Mouse (Mus musculus): ENCODE data around the gene Gstp3.
"Not testable (repeated sequence)": the region's sequence is repeated elsewhere in the genome, so short reads cannot be mapped to it uniquely, and the experiment has no call there.

Gene Gstp3

DNA sequence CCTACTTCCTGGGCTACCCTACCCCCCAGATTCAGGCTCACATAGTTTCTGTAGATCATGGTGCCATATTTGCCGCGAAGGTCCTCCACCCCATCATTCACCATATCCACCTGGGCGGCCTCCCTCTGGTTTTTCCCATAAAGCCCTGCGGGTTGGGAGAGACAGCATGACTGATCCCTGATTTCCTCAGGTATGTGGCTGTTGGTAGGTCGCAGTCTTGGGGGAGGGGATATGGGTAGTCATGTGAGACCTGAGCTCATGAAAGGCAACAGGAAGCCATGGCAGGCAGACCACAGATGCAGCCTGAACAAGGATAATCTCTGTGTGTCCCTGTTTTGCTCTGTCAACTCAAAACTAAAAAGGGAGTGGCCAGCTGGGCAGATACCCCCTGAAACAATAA lies 18.4 kb downstream of the Gstp3 start:
- DNase-seq (ENCODE audit: low spot score in 2 of 2): not testable (repeated sequence)

DNA sequence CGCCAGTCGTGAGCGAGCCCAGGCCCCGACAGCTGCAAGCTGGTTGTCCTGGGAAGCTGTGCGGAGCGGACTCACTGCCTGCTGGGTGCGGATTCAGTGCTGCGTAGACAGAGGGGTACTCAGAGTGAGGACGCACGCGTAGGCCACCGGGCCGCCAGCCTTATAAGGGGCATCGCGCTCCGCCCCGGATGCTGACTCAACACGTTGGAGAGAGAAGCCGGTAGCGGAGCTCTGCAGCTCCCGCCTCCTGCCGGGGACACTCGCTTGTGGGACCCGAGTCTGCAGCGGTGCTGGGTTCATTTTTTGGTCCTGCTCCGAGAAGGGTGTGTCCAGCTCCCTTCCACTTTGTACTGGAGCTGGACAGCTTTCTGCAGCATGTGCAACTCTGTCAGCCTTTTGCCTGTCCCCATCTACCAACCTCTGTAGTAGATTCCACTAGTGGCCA lies 21.6 kb downstream of the Gstp3 start, which contains the start of gene Gstp1:
Gene Gstp1 (minus strand): TSS at position 198 of the 445 bp plus-strand sequence.
- peak; percentile 87 to 90 for DNase-seq (ENCODE audit: low spot score in 2 of 2)

DNA sequence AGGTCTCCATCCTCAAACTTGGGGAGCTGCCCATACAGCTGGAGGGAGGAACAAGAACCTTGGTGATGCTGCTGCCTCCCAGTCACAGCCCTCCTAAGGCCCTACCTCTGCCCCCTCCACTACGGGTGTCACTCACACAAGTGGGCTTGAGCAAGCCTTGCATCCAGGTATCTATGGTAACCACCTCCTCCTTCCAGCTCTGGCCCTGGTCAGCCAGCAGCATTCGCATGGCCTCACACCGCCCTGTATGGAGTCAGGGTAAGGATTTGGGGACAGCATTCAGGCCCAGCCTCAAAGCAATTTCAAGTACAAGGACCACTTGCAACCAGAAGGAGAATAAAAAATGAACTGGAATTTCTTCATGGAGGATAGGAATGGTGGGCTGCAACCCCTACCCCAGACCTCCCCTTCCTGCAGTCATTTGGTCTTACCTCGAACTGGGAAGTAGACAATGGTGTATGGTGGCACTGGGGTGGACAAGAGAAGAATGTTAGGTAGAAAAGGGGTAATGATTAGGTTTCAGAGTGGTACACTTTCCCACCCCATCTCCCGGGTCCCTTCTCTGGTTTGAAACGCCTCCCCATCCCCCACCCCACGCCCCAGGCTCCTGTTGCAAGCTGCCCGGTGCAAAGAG lies 22.1 kb downstream of the Gstp3 start:
- not testable (repeated sequence) for DNase-seq (ENCODE audit: low spot score in 2 of 2)

DNA sequence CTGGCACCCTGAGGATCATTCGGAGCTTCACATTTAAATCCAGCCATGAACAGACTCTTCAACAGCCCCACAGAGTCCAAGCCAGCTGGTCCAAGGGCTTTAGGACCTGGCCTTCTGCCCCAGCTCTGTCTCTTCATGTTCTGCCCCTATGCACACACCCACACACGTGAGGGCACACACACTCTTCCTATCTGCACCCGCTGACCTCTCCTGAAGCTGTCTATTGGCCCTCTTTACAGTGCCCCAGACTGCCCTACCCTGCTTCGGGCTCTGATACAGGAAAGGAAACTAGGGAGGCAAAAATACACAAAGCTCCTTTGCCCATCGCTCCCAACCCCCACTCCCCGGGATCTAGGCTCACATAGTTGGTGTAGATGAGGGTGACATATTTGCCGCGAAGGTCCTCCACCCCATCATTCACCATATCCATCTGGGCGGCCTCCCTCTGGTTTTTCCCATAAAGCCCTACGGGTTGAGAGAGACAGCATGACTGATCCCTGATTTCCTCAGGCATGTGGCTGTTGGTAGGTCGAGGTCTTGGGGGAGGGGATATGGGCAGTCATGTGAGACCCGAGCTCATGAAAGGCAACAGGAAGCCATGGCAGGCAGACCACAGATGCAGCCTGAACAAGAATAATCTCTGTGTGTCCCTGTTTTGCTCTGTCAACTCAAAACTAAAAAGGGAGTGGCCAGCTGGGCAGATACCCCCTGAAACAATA lies 22.9 kb downstream of the Gstp3 start:
- DNase-seq (ENCODE audit: low spot score in 2 of 2): no peak

DNA sequence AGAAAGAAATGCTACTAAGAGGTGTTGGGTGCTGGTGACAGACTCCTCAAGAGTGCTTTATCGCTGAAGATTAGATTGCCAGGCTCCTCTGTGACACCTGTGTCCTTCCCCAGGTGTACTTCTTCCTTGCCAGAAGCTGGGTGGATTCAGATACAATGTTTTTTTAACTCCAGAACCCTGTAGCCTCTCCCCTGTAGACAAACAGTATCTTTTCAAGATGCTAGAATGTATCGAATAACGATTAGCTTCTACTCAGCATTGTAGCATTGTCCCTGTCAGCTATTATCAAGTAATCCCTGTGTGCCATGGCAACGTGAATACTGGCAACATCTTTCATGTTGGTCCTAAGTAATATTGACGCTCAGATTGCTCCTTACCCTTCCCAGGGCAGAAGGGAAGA lies 25.6 kb downstream of the Gstp3 start:
- no peak for DNase-seq (ENCODE audit: low spot score in 2 of 2)

DNA sequence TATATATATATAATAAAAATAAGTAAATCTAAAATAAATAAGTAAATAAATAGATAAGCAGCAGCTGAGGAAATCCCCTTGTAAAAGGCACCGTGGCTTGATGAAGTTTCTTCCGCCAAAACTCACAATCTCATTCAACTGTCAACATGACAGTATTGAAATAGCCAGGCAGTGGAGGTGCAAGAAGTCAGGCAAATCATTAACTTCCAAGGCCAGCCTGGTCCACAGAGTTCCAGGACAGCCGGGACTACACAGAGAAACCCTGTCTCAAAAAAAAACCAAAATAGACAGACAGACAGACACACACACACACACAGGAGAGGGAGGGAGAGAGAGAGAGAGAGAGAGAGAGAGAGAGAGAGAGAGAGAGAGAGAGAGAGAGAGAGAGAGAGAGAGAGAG lies 26.1 kb downstream of the Gstp3 start:
- DNase-seq (ENCODE audit: low spot score in 2 of 2): no peak

DNA sequence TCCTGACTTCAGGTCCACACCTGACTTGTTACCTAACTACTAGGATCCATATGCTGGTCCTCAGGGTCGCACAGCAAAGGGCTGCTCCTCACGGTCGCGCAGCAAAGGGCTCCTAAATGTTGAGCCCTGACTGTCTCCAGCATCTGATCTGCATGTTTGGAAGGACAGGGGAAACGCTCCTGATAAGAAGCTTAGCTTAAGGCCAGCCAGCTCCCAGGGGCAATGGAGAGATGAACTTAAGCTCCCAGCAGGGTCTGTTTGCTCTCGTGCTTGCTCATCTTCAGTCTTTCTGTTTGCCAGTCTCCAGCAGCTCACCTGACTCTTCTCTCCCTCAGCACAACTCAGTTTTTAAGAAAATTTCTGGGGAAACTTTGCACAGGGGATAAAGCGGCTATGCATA lies 26.7 kb downstream of the Gstp3 start:
- no peak for DNase-seq (ENCODE audit: low spot score in 2 of 2)

DNA sequence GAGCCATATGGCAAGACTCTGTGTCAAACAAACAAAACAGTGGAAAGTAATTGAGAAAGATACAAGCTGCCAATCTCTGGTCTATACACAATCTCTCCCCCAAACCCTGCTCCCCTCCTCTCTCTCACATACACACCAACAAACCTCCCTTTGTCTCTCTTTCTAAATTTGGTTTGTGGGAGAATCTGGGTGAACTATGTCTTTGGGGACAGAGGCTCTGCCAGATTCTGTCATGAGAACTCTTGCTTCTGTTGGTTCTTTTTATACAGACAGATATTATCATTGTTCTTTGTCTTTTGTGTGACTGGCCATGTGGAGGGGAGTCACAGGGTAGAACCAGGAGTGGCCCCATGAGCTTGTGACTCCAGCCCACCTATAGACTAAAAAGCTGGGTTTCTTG lies 31.8 kb downstream of the Gstp3 start:
- no peak for DNase-seq (ENCODE audit: low spot score in 2 of 2)

DNA sequence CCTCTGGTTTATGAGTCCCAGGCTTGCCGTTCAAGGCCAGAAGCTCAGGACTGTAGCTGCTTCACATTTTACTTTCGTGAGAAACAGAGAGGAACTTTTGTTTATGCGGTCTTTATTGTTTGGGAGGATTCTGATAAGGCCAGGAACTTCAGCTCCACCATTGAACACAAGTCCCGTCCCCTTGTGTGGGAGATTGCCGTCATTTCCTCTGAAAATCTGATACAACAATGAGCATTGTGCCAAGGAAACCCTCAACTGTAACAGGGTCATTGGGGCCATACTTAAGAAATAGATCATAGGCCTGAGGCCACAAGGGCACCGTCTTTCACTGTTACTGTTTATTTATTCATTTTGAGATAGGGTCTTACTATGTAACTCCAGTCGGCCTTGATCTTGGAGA lies 36.2 kb downstream of the Gstp3 start:
- DNase-seq (ENCODE audit: low spot score in 2 of 2): no peak

DNA sequence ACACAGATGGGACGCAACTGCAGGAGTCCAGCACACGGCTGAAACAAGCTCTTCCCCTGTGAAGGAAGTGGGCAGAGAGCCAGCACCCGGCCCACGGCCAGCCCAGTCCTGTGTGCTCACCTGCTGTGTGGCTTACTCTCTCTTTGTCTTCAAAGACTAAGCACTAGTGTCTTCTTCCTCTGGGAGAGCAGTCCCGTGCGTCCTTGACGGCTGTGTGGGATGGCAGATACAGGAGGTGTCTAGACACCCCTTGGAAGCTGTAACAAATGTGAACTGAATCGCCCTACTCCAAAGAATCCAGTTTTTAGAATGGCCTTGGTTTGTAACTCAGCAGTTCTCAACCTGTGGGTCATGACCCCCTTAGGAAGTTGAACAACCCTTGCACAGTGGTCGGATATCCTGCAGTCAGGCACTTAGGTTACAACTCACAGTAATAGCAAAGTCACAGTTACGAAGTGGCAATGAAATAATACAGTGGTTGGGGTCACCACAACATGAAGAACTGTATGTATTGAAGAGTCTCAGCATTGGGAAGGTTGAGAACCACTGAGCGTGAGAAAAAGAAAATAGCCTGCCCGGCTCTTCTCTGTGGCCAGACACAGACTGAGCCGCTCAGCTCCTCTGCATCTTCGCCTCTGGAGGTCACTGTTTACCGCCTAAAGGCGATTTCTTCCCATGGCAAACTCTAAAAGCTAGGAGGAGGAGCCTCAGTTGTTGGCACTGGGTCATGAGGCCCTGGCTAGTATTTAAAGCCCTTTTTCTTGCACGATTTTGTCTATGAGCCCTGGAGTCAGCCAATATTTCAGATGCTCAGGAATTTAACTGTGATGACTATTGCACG lies 40.4 kb downstream of the Gstp3 start:
- peak; percentile 63 to 82 for DNase-seq (ENCODE audit: low spot score in 2 of 2)

DNA sequence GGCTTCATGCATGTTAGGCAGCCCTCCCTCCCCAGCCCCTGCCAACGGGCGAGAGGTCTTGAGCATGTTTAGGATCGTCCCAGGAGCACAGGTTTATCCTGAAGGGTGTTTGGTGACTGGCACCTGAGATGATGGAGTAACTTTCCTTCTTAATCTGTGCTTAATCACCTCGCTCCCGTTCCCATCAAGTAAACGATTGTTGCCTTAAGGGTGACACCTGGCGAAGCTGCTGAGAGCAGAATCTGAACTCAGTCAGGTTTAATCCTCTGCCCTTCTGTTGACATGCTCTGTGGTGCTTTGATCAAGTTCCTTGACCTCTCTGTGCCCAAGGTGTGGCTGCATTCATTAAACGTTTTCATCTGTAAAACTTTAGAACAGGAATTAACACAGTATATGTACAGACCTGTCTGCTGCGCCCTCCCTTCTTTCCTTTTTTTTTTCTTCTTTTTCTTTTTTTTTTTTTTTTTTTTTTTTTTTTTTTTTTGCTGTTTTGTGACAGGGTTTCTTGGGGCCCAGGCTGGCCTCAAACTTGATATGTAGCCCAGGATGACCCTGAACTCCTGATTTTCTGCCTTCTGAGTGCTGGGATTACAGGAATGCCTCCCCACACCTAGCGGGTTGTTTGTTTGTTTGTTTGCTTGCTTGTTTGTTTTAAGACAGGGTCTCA lies 41.3 kb downstream of the Gstp3 start:
- no peak for DNase-seq (ENCODE audit: low spot score in 2 of 2)

DNA sequence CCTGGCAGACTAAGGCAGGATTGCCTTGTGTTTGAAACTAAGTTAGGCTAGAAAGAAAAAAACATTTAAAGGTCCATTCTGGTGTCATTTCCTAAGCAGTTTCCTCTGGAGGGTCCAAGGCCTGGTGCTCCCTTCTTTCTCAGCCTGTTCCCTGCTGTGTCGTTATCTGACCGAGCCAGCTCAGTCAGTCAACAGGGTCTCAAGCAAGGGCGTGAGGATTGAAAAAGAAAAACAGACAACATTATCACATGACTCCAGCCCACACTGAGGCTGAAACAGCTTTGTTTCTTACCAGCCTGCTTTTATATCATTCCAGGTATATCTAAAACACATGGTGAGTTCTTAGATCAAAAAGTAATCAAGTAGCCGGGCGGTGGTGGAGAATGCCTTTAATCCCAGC lies 43.7 kb downstream of the Gstp3 start:
- DNase-seq (ENCODE audit: low spot score in 2 of 2): no peak

DNA sequence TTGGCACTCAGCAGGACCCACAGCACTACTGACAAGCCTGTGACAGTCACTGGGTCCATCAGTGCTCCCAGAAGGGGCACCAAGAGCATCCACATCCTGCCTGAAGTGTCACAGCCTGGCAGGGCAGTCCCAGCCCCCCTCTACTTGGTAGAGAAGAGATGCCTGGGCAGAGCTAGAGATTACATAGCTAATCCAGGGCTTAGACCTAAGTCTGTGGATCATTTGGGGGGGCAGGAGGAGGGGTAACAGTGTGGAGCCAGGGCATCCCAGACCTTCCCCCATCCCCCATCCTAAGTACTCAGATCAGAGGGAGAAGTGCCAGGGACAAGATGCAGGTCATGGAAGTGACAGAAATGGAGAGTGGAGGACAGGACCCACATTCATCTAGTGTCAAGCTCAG lies 44.6 kb downstream of the Gstp3 start:
- DNase-seq (ENCODE audit: low spot score in 2 of 2): no peak

DNA sequence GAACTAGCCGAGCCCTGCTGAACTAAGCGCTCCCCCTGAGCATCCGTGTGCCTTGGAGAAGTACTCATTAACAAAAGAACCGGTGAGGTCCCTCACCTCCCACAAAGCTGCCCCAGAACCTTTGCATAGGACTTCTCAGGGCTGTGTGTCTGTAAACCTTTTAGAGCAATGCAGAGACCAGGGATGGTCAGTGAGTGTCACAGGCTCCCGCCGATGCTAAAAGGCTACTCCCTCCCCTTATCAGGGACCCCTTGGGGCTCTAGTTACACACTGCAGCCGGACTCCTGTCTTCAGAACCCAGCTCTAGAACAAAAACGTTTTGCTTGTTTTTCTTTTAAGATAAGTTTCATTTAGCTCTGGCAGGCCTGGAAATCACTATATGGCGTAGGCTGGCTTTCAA lies 46.3 kb downstream of the Gstp3 start:
- DNase-seq (ENCODE audit: low spot score in 2 of 2): no peak

DNA sequence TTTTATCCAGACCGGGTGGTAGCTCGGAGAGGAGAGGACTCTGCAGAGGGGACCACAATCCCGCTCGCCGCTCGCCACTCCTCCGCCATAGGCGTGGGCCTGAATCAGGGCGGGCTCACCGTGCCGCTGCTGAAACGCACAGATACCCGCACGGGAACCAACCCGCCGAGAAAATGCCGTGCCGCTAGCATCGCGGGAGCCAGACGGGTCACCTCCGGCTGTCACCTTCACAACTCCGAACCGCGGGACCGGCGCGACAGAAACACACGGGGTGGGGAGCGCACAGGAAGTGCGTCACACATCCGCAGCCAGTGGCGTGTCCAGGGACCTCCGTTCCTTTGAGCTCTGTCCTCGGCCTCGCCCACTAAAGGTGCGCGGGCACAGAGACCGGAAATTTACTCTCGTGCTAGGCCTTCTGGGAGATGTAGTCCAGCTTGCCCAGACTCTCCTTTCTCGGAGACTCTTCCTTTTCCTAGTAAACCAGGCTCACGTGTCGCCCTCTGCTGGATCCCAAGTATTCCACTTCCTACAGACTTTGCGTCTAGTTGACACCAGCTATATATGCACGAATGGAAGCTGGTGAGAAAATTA lies 46.8 kb downstream of the Gstp3 start, which contains the start of gene Ndufv1:
Gene Ndufv1 (minus strand): TSS at position 375 of the 591 bp plus-strand sequence.
- peak; percentile 85 to 95 for DNase-seq (ENCODE audit: low spot score in 2 of 2)

DNA sequence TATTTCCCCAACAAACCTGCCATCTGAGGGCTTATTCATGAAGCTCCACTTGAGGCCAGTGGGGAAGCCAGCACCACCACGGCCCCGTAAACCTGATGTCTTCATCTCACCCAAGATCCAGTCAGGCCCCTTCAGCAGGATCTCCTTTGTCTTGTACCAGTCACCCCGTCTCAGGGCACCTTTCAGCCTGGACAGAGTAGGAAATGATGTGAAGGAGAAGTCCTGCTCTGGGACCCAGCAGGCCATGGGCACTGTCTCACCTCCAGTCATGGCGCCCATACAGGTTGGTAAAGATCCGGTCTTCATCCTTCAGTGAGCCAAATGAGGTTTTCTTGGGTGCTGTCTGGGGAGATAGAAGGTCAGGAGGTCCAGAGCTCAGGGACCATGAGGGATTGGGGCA lies 48.3 kb downstream of the Gstp3 start:
- no peak for DNase-seq (ENCODE audit: low spot score in 2 of 2)

Data from urinary bladder, adult 18-20 months (tissue).